Comparison of ENCODE assay signal across 15 mouse cellular contexts in the genomic region with DNA sequence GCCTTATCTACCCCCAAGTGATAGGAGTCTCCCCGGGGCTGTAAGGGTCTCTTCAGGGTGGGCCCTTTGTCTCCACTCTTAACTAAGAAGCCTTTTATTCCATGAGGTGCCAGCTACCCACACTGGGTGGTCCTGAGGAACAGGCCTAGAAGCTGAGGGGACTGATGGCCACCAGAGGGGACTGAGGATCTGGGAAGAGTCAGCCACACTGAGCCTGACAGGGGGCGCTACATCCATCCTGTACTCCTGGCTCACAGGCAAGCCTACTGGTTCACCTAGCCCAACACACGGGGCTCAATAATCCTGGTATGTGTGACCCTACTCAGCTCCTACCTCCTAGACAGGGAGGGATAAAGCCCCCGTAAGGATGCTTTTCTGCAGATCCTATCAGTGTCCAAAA. TPM values are rescaled to one million over a fixed set of nuclear protein-coding genes. Genes with fewer than 3 reads are reported as not detected.
A peak's percentile ranks its signal among the peaks of the same experiment; 100 is the strongest.
DNase-seq lines count a peak whose midpoint lies in the region; ATAC-seq and TF ChIP-seq lines count a peak whose summit lies in the region.
"Had no signal": no experiment of that assay in that cellular context is flagged by ENCODE, and none has a peak within 500 bp of the region (broad histone marks: within the 10 kb centered on the region; RNA-seq: fewer than 3 reads in every experiment).

No protein-coding gene starts in this region.

- TF ChIP-seq CTCF in lung, postnatal 0 days (IDR thresholded peaks at IDR 0.05) = peak; percentile 65
- TF ChIP-seq CTCF in MEL (IDR thresholded peaks at IDR 0.05 in 2 of 3, conservative IDR thresholded peaks at IDR 0.05 in 1 of 3; ENCODE audit: control insufficient read depth in 1 of 3, insufficient read depth in 1 of 3, low read depth in 2 of 3, low read length in 3 of 3, poor library complexity in 1 of 3, severe bottlenecking in 1 of 3) = peak; percentile 52 to 69 (median 59)

- H3K4me1 ChIP-seq in hindbrain, embryonic 10.5 days (replicated peaks) = peaks cover 92% of the 10 kb centered on the region
- peaks cover 77% of the 10 kb centered on the region for H3K4me1 ChIP-seq in hindbrain, embryonic 12.5 days
- H3K4me1 ChIP-seq in lung, postnatal 0 days (ENCODE audit: insufficient read depth, low read depth, low read length) = no peaks in the 10 kb centered on the region
- peaks cover 0 to 10% of the 10 kb centered on the region in 2 experiments; a peak in 1 of 4 replicates for H3K4me1 ChIP-seq in MEL (ENCODE audit: control insufficient read depth in 1 of 2, insufficient read depth in 2 of 2, low read length in 2 of 2)
- H3K4me1 ChIP-seq in forebrain, embryonic 14.5 days (ENCODE audit: control insufficient read depth, insufficient read depth, low read length) = peaks cover 41% of the 10 kb centered on the region

- H3K9me3 ChIP-seq in hindbrain, embryonic 10.5 days = no peaks in the 10 kb centered on the region
- no peaks in the 10 kb centered on the region for H3K9me3 ChIP-seq in hindbrain, embryonic 12.5 days (replicated peaks)
- H3K9me3 ChIP-seq in lung, postnatal 0 days (ENCODE audit: low read length) = no peaks in the 10 kb centered on the region
- no peaks in the 10 kb centered on the region for H3K9me3 ChIP-seq in MEL (replicated peaks; ENCODE audit: insufficient read depth, low read length)
- H3K9me3 ChIP-seq in forebrain, embryonic 14.5 days (replicated peaks; ENCODE audit: control insufficient read depth, low read length) = no peaks in the 10 kb centered on the region
- H3K9me3 ChIP-seq: limb, embryonic 13.5 days; midbrain, embryonic 12.5 days had no signal

- WGBS in hindbrain, embryonic 10.5 days = 33% methylated on average over 4 of the region's 4 CpGs
- 32% methylated on average over 4 of the region's 4 CpGs for WGBS in hindbrain, embryonic 12.5 days
- WGBS in lung, postnatal 0 days = 45% methylated on average over 4 of the region's 4 CpGs
- WGBS in forebrain, embryonic 14.5 days = 33% methylated on average over 4 of the region's 4 CpGs

- no peak overlapping the region; the same call in 1 of the 2 replicates for H3K9ac ChIP-seq in hindbrain, embryonic 12.5 days
- H3K9ac ChIP-seq in lung, postnatal 0 days (replicated peaks; ENCODE audit: low read depth) = no peak overlapping the region
- no peak overlapping the region for H3K9ac ChIP-seq in MEL (ENCODE audit: control insufficient read depth, low read depth, low read length, poor library complexity, severe bottlenecking)
- H3K9ac ChIP-seq in forebrain, embryonic 14.5 days (ENCODE audit: low read length) = 0 out of 2 replicates have a peak overlapping the region, but pooled peaks have one; percentile 5
- H3K9ac ChIP-seq: limb, embryonic 13.5 days had no signal

- peaks cover 88% of the 10 kb centered on the region for H3K27me3 ChIP-seq in hindbrain, embryonic 10.5 days (ENCODE audit: insufficient read depth, poor library complexity, severe bottlenecking)
- peaks cover 9% of the 10 kb centered on the region for H3K27me3 ChIP-seq in hindbrain, embryonic 12.5 days
- no peaks in the 10 kb centered on the region for H3K27me3 ChIP-seq in lung, postnatal 0 days (replicated peaks; ENCODE audit: insufficient read depth, low read length)
- peaks cover 23 to 35% of the 10 kb centered on the region in 2 experiments for H3K27me3 ChIP-seq in MEL (ENCODE audit: control insufficient read depth in 1 of 2, insufficient read depth in 2 of 2, low read length in 2 of 2)
- no peaks in the 10 kb centered on the region for H3K27me3 ChIP-seq in forebrain, embryonic 14.5 days (replicated peaks; ENCODE audit: control insufficient read depth, insufficient read depth, low read length)

- TF ChIP-seq RAD21 in MEL (IDR thresholded peaks at IDR 0.05; ENCODE audit: low read depth, low read length) = peak; percentile 24

- H3K79me2 ChIP-seq in MEL (ENCODE audit: control insufficient read depth, insufficient read depth, low read length, poor library complexity) = no peaks in the 10 kb centered on the region

- no peak overlapping the region; the same call in 1 of the 2 replicates for H3K4me2 ChIP-seq in hindbrain, embryonic 12.5 days (replicated peaks)
- no peak overlapping the region for H3K4me2 ChIP-seq in lung, postnatal 0 days (replicated peaks; ENCODE audit: low read depth, low read length)
- no peak overlapping the region for H3K4me2 ChIP-seq in forebrain, embryonic 14.5 days (ENCODE audit: low read length)
- H3K4me2 ChIP-seq: limb, embryonic 13.5 days; midbrain, embryonic 12.5 days had no signal

- TF ChIP-seq EP300 in lung, postnatal 0 days (IDR thresholded peaks at IDR 0.05) = no peak
- no peak for TF ChIP-seq EP300 in MEL (IDR thresholded peaks at IDR 0.05; ENCODE audit: low read depth in 1 of 2, low read length in 2 of 2)

- 0 out of 2 replicates have a peak overlapping the region, but pooled peaks have one; percentile 12 for H3K27ac ChIP-seq in hindbrain, embryonic 10.5 days
- H3K27ac ChIP-seq in hindbrain, embryonic 12.5 days = no peak overlapping the region
- no peak overlapping the region for H3K27ac ChIP-seq in lung, postnatal 0 days (ENCODE audit: low read length)
- H3K27ac ChIP-seq in MEL (ENCODE audit: control insufficient read depth, low read depth, low read length) = no peak overlapping the region
- no peak overlapping the region for H3K27ac ChIP-seq in forebrain, embryonic 14.5 days (ENCODE audit: low read depth, low read length)
- H3K27ac ChIP-seq: limb, embryonic 13.5 days had no signal

- H3K36me3 ChIP-seq in hindbrain, embryonic 10.5 days = no peaks in the 10 kb centered on the region
- H3K36me3 ChIP-seq in hindbrain, embryonic 12.5 days = no peaks in the 10 kb centered on the region
- no peaks in the 10 kb centered on the region for H3K36me3 ChIP-seq in lung, postnatal 0 days (ENCODE audit: insufficient read depth, low read length)
- H3K36me3 ChIP-seq in MEL (ENCODE audit: control insufficient read depth in 1 of 2, insufficient read depth in 2 of 2, low read length in 2 of 2) = no peaks in the 10 kb centered on the region
- H3K36me3 ChIP-seq in forebrain, embryonic 14.5 days (ENCODE audit: control insufficient read depth, insufficient read depth, low read length) = 0 out of 2 replicates have a peak, but pooled peaks cover 3% of the 10 kb centered on the region
- H3K36me3 ChIP-seq: limb, embryonic 13.5 days; midbrain, embryonic 12.5 days had no signal

- no peak overlapping the region for H3K4me3 ChIP-seq in hindbrain, embryonic 10.5 days
- H3K4me3 ChIP-seq in hindbrain, embryonic 12.5 days = no peak overlapping the region
- no peak overlapping the region for H3K4me3 ChIP-seq in lung, postnatal 0 days (ENCODE audit: low read depth, low read length)
- no peak overlapping the region for H3K4me3 ChIP-seq in MEL (ENCODE audit: control insufficient read depth in 1 of 2, insufficient read depth in 1 of 2, low read depth in 2 of 2, low read length in 2 of 2)
- H3K4me3 ChIP-seq in forebrain, embryonic 14.5 days (ENCODE audit: low read depth, low read length) = no peak overlapping the region
- H3K4me3 ChIP-seq: limb, embryonic 13.5 days; midbrain, embryonic 12.5 days had no signal

- TF ChIP-seq POLR2A in MEL (IDR thresholded peaks at IDR 0.05; ENCODE audit: control insufficient read depth in 1 of 2, insufficient read depth in 1 of 2, low read depth in 1 of 2, low read length in 2 of 2, poor library complexity in 1 of 2) = no peak

- no peak for ATAC-seq in hindbrain, embryonic 12.5 days (ENCODE audit: low FRiP score)
- no peak for ATAC-seq in lung, postnatal 0 days
- no peak for ATAC-seq in forebrain, embryonic 14.5 days
- no peak for ATAC-seq in inflammation-experienced regulatory T-cells, adult 6 months

- DNase-seq in hindbrain, embryonic 10.5 days (ENCODE audit: low spot score) = no peak
- DNase-seq in lung, postnatal 0 days (ENCODE audit: low spot score) = no peak
- DNase-seq in lung, postnatal 14 days = no peak
- peak; percentile 34 for DNase-seq in MEL (ENCODE audit: low read depth, low spot score)
- DNase-seq in forebrain, embryonic 14.5 days (ENCODE audit: low spot score) = no peak
- DNase-seq in layer of hippocampus, postnatal 10 days (ENCODE audit: low spot score in 2 of 2) = no peak
- DNase-seq: adrenal gland, postnatal 36 days; gastrocnemius, postnatal 14 days; thymus, postnatal 36 days had no signal

TF ChIP-seq in MEL, 35 proteins besides CTCF, POLR2A, EP300 and RAD21 (continues in another document):
- TF ChIP-seq POLR2AphosphoS2 (IDR thresholded peaks at IDR 0.05; ENCODE audit: low read length) (no peak), UBTF (IDR thresholded peaks at IDR 0.05; ENCODE audit: borderline replicate concordance, insufficient read depth, low read depth, low read length) (no peak), BHLHE40 (IDR thresholded peaks at IDR 0.05; ENCODE audit: borderline replicate concordance, low read depth, low read length) (no peak), USF2 (IDR thresholded peaks at IDR 0.05; ENCODE audit: borderline replicate concordance in 1 of 2, insufficient read depth in 1 of 2, low read depth in 1 of 2, low read length in 2 of 2) (no peak), GABPA (IDR thresholded peaks at IDR 0.05; ENCODE audit: low read depth, low read length) (no peak), SMC3 (IDR thresholded peaks at IDR 0.05; ENCODE audit: low read depth, low read length) (peak; percentile 40)

RNA-seq across cellular contexts. Expression of gene Srcin1, which starts 16.4 kb away (rescaled TPM):
- 0.76 and 1.8 TPM in 2 replicates for polyA plus RNA-seq in hindbrain, embryonic 10.5 days (2016; fragmentation: Nextera tagmentation; extraction: Ambion mirVana)
- 6.3 and 6.7 TPM in 2 replicates for polyA plus RNA-seq in hindbrain, embryonic 12.5 days (2016; fragmentation: Nextera tagmentation; extraction: Ambion mirVana)
- polyA plus RNA-seq in lung, postnatal 0 days (2015; fragmentation: Nextera tagmentation; extraction: Ambion mirVana) = 0.36 and 0.45 TPM in 2 replicates
- 0.03 and 0.04 TPM in 2 replicates for total RNA-seq in MEL (2012; rRNA removed)
- under 1 TPM in 1 of 2 experiments, not detected in 1; 0.10 TPM for polyA plus RNA-seq in MEL (2012; ENCODE audit: insufficient read depth in 1 of 2, insufficient read length in 2 of 2, low read depth in 1 of 2, low replicate concordance in 2 of 2, missing spikeins in 1 of 2)
- 5.6 and 6.4 TPM in 2 replicates for polyA plus RNA-seq in forebrain, embryonic 14.5 days (2014; fragmentation: Nextera tagmentation; extraction: Ambion mirVana)
- total RNA-seq in layer of hippocampus, postnatal 10 days (2021) = 100 to 1,000 TPM; 271 to 286 TPM
- not detected for polyA plus RNA-seq in inflammation-experienced regulatory T-cells, adult 6 months (2017; shearing (Covaris generic))
- total RNA-seq: common myeloid progenitor, adult 5-6 weeks had no signal

RNA-seq across cellular contexts. Expression of gene 4933428G20Rik, which starts 59.4 kb away (rescaled TPM):
- 0.59 and 0.66 TPM in 2 replicates for polyA plus RNA-seq in hindbrain, embryonic 10.5 days (2016; fragmentation: Nextera tagmentation; extraction: Ambion mirVana)
- 0.85 and 0.94 TPM in 2 replicates for polyA plus RNA-seq in hindbrain, embryonic 12.5 days (2016; fragmentation: Nextera tagmentation; extraction: Ambion mirVana)
- polyA plus RNA-seq in lung, postnatal 0 days (2015; fragmentation: Nextera tagmentation; extraction: Ambion mirVana) = 0.32 and 0.42 TPM in 2 replicates
- total RNA-seq in MEL (2012; rRNA removed) = not detected in 2 replicates
- under 1 TPM in 1 of 2 experiments, not detected in 1; 0.15 TPM for polyA plus RNA-seq in MEL (2012; ENCODE audit: insufficient read depth in 1 of 2, insufficient read length in 2 of 2, low read depth in 1 of 2, low replicate concordance in 2 of 2, missing spikeins in 1 of 2)
- polyA plus RNA-seq in forebrain, embryonic 14.5 days (2014; fragmentation: Nextera tagmentation; extraction: Ambion mirVana) = 0.40 TPM in 1 of 2 replicates, not detected in the other
- under 1 TPM in 1 of 2 experiments, not detected in 1; 0.22 TPM for total RNA-seq in layer of hippocampus, postnatal 10 days (2021)
- not detected for polyA plus RNA-seq in inflammation-experienced regulatory T-cells, adult 6 months (2017; shearing (Covaris generic))
- total RNA-seq: common myeloid progenitor, adult 5-6 weeks; gastrocnemius, postnatal 14 days; heart, postnatal 25 days had no signal
